ENCODE assay signal across 17 mouse cellular contexts in genomic region chr11:90666916-90667315, GRCm38 (mm10). TPM values are rescaled to one million over a fixed set of nuclear protein-coding genes. Genes with fewer than 3 reads are reported as not detected.
DNase-seq lines count a peak whose midpoint lies in the region; ATAC-seq and TF ChIP-seq lines count a peak whose summit lies in the region.
"Had no signal": no experiment of that assay in that cellular context is flagged by ENCODE, and none has a peak within 500 bp of the region (broad histone marks: within the 10 kb centered on the region; RNA-seq: fewer than 3 reads in every experiment).

No protein-coding gene starts in this region.

- peaks cover 29% of the 10 kb centered on the region; the same call in 1 of the 2 replicates for H3K4me1 ChIP-seq in kidney, postnatal 0 days (replicated peaks; ENCODE audit: insufficient read depth, low read length)
- H3K4me1 ChIP-seq in embryonic fibroblast, embryonic 13.5 days (ENCODE audit: control insufficient read depth, insufficient read depth, low read length): peaks cover 11% of the 10 kb centered on the region
- peaks cover 35% of the 10 kb centered on the region for H3K4me1 ChIP-seq in intestine, embryonic 16.5 days (ENCODE audit: control insufficient read depth, insufficient read depth, low read length)
- peaks cover 56% of the 10 kb centered on the region for H3K4me1 ChIP-seq in liver, embryonic 15.5 days (replicated peaks)
- peaks cover 17% of the 10 kb centered on the region for H3K4me1 ChIP-seq in midbrain, embryonic 14.5 days (ENCODE audit: control insufficient read depth, insufficient read depth, low read length)

- H3K4me2 ChIP-seq in kidney, postnatal 0 days (ENCODE audit: low read length): no peak overlapping the region
- H3K4me2 ChIP-seq in intestine, embryonic 16.5 days (ENCODE audit: low read depth, low read length): peak overlapping the region; percentile 30
- H3K4me2 ChIP-seq in liver, embryonic 15.5 days: peak overlapping the region; percentile 68
- H3K4me2 ChIP-seq in midbrain, embryonic 14.5 days (ENCODE audit: low read length): no peak overlapping the region
- H3K4me2 ChIP-seq: embryonic facial prominence, embryonic 13.5 days had no signal

- no peak for ATAC-seq in kidney, postnatal 0 days (replicated peaks; ENCODE audit: low FRiP score, low read depth)
- ATAC-seq in intestine, embryonic 16.5 days: peak; percentile 32
- peak; percentile 79 for ATAC-seq in liver, embryonic 15.5 days (ENCODE audit: insufficient read depth)
- no peak for ATAC-seq in midbrain, embryonic 14.5 days (ENCODE audit: low FRiP score, low TSS enrichment)
- ATAC-seq: CD4-positive, CD25-positive, alpha-beta regulatory T cell, adult 4 months; forebrain, postnatal 0 days; hindbrain, embryonic 16.5 days had no signal

- no peaks in the 10 kb centered on the region for H3K27me3 ChIP-seq in kidney, postnatal 0 days (ENCODE audit: insufficient read depth, low read length)
- no peaks in the 10 kb centered on the region for H3K27me3 ChIP-seq in intestine, embryonic 16.5 days (replicated peaks; ENCODE audit: control insufficient read depth, insufficient read depth, low read length)
- H3K27me3 ChIP-seq in liver, embryonic 15.5 days: no peaks in the 10 kb centered on the region
- no peaks in the 10 kb centered on the region for H3K27me3 ChIP-seq in midbrain, embryonic 14.5 days (ENCODE audit: control insufficient read depth, insufficient read depth, low read length)
- H3K27me3 ChIP-seq: embryonic facial prominence, embryonic 13.5 days had no signal

- H3K36me3 ChIP-seq in kidney, postnatal 0 days (ENCODE audit: insufficient read depth, low read length): peaks cover 7% of the 10 kb centered on the region; the same call in 1 of the 2 replicates
- no peaks in the 10 kb centered on the region for H3K36me3 ChIP-seq in intestine, embryonic 16.5 days (ENCODE audit: control insufficient read depth, insufficient read depth, low read length)
- peaks cover 37% of the 10 kb centered on the region for H3K36me3 ChIP-seq in liver, embryonic 15.5 days (replicated peaks)
- no peaks in the 10 kb centered on the region for H3K36me3 ChIP-seq in midbrain, embryonic 14.5 days (ENCODE audit: control insufficient read depth, insufficient read depth, low read length)

- H3K9me3 ChIP-seq in kidney, postnatal 0 days (replicated peaks; ENCODE audit: low read length): no peaks in the 10 kb centered on the region
- no peaks in the 10 kb centered on the region for H3K9me3 ChIP-seq in intestine, embryonic 16.5 days (ENCODE audit: control insufficient read depth, low read length)
- H3K9me3 ChIP-seq in liver, embryonic 15.5 days (replicated peaks): no peaks in the 10 kb centered on the region
- H3K9me3 ChIP-seq in midbrain, embryonic 14.5 days (ENCODE audit: control insufficient read depth, low read length): no peaks in the 10 kb centered on the region
- H3K9me3 ChIP-seq: embryonic facial prominence, embryonic 13.5 days had no signal

- TF ChIP-seq POLR2A in embryonic fibroblast, embryonic 13.5 days (IDR thresholded peaks at IDR 0.05; ENCODE audit: low read depth, low read length): no peak

- 0 out of 2 replicates have a peak overlapping the region, but pooled peaks have one; percentile 69 for H3K27ac ChIP-seq in kidney, postnatal 0 days
- H3K27ac ChIP-seq in embryonic fibroblast, embryonic 13.5 days (ENCODE audit: insufficient read depth, low read length): peak overlapping the region; percentile 58; the same call in 1 of the 2 replicates
- peak overlapping the region; percentile 81 for H3K27ac ChIP-seq in intestine, embryonic 16.5 days (ENCODE audit: low read length)
- H3K27ac ChIP-seq in liver, embryonic 15.5 days (replicated peaks): peak overlapping the region; percentile 97
- H3K27ac ChIP-seq in midbrain, embryonic 14.5 days (replicated peaks; ENCODE audit: low read depth, low read length): no peak overlapping the region

- no peak for TF ChIP-seq CTCF in kidney, postnatal 0 days (IDR thresholded peaks at IDR 0.05; ENCODE audit: low read depth)
- TF ChIP-seq CTCF in embryonic fibroblast, embryonic 13.5 days (IDR thresholded peaks at IDR 0.05; ENCODE audit: borderline replicate concordance, insufficient read depth, low read length): no peak

- H3K9ac ChIP-seq in kidney, postnatal 0 days (ENCODE audit: low read depth, low read length): no peak overlapping the region
- no peak overlapping the region for H3K9ac ChIP-seq in intestine, embryonic 16.5 days (ENCODE audit: low read depth, low read length)
- H3K9ac ChIP-seq in liver, embryonic 15.5 days: peak overlapping the region; percentile 54
- no peak overlapping the region for H3K9ac ChIP-seq in midbrain, embryonic 14.5 days (replicated peaks; ENCODE audit: low read length)
- H3K9ac ChIP-seq: embryonic facial prominence, embryonic 13.5 days; forebrain, postnatal 0 days had no signal

- 85% methylated on average over 4 of the region's 4 CpGs for WGBS in kidney, postnatal 0 days
- 68% methylated on average over 4 of the region's 4 CpGs for WGBS in intestine, embryonic 16.5 days
- 18% methylated on average over 4 of the region's 4 CpGs for WGBS in liver, embryonic 15.5 days (ENCODE audit: insufficient replicate concordance)
- 91% methylated on average over 4 of the region's 4 CpGs for WGBS in midbrain, embryonic 14.5 days

- DNase-seq in kidney, postnatal 0 days (ENCODE audit: low spot score): no peak
- DNase-seq in kidney, postnatal 25 days: no peak
- no peak for DNase-seq in adrenal gland, postnatal 10 days
- no peak for DNase-seq in midbrain, embryonic 14.5 days
- DNase-seq in layer of hippocampus, postnatal 36 days: no peak
- DNase-seq: cerebellum, postnatal 10 days; forebrain, postnatal 0 days; gastrocnemius, postnatal 14 days; kidney, postnatal 36 days; lung, postnatal 14 days; right cerebral cortex, postnatal 14 days had no signal

- no peak overlapping the region for H3K4me3 ChIP-seq in kidney, postnatal 0 days (replicated peaks; ENCODE audit: low read depth, low read length)
- no peak overlapping the region for H3K4me3 ChIP-seq in embryonic fibroblast, embryonic 13.5 days (ENCODE audit: insufficient read depth, low read length)
- H3K4me3 ChIP-seq in intestine, embryonic 16.5 days (ENCODE audit: low read length): no peak overlapping the region
- 0 out of 2 replicates have a peak overlapping the region, but pooled peaks have one; percentile 1 for H3K4me3 ChIP-seq in liver, embryonic 15.5 days (replicated peaks)
- H3K4me3 ChIP-seq in midbrain, embryonic 14.5 days (replicated peaks; ENCODE audit: low read depth, low read length): no peak overlapping the region
- H3K4me3 ChIP-seq: embryonic facial prominence, embryonic 13.5 days had no signal

RNA-seq across cellular contexts. Expression of gene Tom1l1, which starts 21.2 kb away (rescaled TPM):
- 32.8 and 35.4 TPM in 2 replicates for polyA plus RNA-seq in kidney, postnatal 0 days (2015; fragmentation: Nextera tagmentation; extraction: Ambion mirVana)
- 27.1 and 36.7 TPM in 2 replicates for polyA plus RNA-seq in embryonic fibroblast, embryonic 13.5 days (2011; ENCODE audit: insufficient read length, low read depth, missing spikeins)
- 65.6 and 67.6 TPM in 2 replicates for polyA plus RNA-seq in intestine, embryonic 16.5 days (2015; fragmentation: Nextera tagmentation; extraction: Ambion mirVana)
- 50.5 and 53.4 TPM in 2 replicates for polyA plus RNA-seq in liver, embryonic 15.5 days (2015; fragmentation: Nextera tagmentation; extraction: Ambion mirVana)
- 10 to 100 TPM; 25.0 to 31.4 TPM for total RNA-seq in adrenal gland, postnatal 10 days (2021)
- polyA plus RNA-seq in midbrain, embryonic 14.5 days (2014; fragmentation: Nextera tagmentation; extraction: Ambion mirVana): 13.5 and 16.9 TPM in 2 replicates
- total RNA-seq in layer of hippocampus, postnatal 36 days (2021): 10 to 100 TPM; 17.9 to 23.0 TPM

RNA-seq across cellular contexts. Expression of gene Cox11, which starts 28.9 kb away (rescaled TPM):
- polyA plus RNA-seq in kidney, postnatal 0 days (2015; fragmentation: Nextera tagmentation; extraction: Ambion mirVana): 33.4 and 38.1 TPM in 2 replicates
- 14.7 and 18.6 TPM in 2 replicates for polyA plus RNA-seq in embryonic fibroblast, embryonic 13.5 days (2011; ENCODE audit: insufficient read length, low read depth, missing spikeins)
- polyA plus RNA-seq in intestine, embryonic 16.5 days (2015; fragmentation: Nextera tagmentation; extraction: Ambion mirVana): 24.2 and 25.9 TPM in 2 replicates
- 24.2 and 26.0 TPM in 2 replicates for polyA plus RNA-seq in liver, embryonic 15.5 days (2015; fragmentation: Nextera tagmentation; extraction: Ambion mirVana)
- total RNA-seq in adrenal gland, postnatal 10 days (2021): 10 to 100 TPM; 24.5 to 28.6 TPM
- polyA plus RNA-seq in midbrain, embryonic 14.5 days (2014; fragmentation: Nextera tagmentation; extraction: Ambion mirVana): 27.8 and 37.9 TPM in 2 replicates
- total RNA-seq in layer of hippocampus, postnatal 36 days (2021): 10 to 100 TPM; 25.5 to 27.5 TPM

RNA-seq across cellular contexts. Expression of gene Stxbp4, which starts 29.0 kb away (rescaled TPM):
- 10.9 and 13.6 TPM in 2 replicates for polyA plus RNA-seq in kidney, postnatal 0 days (2015; fragmentation: Nextera tagmentation; extraction: Ambion mirVana)
- 21.9 and 23.3 TPM in 2 replicates for polyA plus RNA-seq in embryonic fibroblast, embryonic 13.5 days (2011; ENCODE audit: insufficient read length, low read depth, missing spikeins)
- 9.4 and 11.5 TPM in 2 replicates for polyA plus RNA-seq in intestine, embryonic 16.5 days (2015; fragmentation: Nextera tagmentation; extraction: Ambion mirVana)
- polyA plus RNA-seq in liver, embryonic 15.5 days (2015; fragmentation: Nextera tagmentation; extraction: Ambion mirVana): 6.4 and 6.7 TPM in 2 replicates
- 1 to 10 TPM; 6.4 to 9.1 TPM for total RNA-seq in adrenal gland, postnatal 10 days (2021)
- 13.7 and 22.0 TPM in 2 replicates for polyA plus RNA-seq in midbrain, embryonic 14.5 days (2014; fragmentation: Nextera tagmentation; extraction: Ambion mirVana)
- total RNA-seq in layer of hippocampus, postnatal 36 days (2021): 10 to 100 TPM; 14.6 to 15.1 TPM

Comparison
In these comparisons a context has a peak if more than half of its experiments do, and no peak if none do; other contexts are left out.
1. ATAC-seq: peak in intestine, embryonic 16.5 days (single experiment) and liver, embryonic 15.5 days (single experiment); none in kidney, postnatal 0 days (single experiment) and midbrain, embryonic 14.5 days (single experiment).
2. H3K4me2 ChIP-seq: peak in intestine, embryonic 16.5 days (single experiment) and liver, embryonic 15.5 days (single experiment); none in kidney, postnatal 0 days (single experiment) and midbrain, embryonic 14.5 days (single experiment).